Mouse (Mus musculus): Measurements from ENCODE around the gene Cnr1.

DNA sequence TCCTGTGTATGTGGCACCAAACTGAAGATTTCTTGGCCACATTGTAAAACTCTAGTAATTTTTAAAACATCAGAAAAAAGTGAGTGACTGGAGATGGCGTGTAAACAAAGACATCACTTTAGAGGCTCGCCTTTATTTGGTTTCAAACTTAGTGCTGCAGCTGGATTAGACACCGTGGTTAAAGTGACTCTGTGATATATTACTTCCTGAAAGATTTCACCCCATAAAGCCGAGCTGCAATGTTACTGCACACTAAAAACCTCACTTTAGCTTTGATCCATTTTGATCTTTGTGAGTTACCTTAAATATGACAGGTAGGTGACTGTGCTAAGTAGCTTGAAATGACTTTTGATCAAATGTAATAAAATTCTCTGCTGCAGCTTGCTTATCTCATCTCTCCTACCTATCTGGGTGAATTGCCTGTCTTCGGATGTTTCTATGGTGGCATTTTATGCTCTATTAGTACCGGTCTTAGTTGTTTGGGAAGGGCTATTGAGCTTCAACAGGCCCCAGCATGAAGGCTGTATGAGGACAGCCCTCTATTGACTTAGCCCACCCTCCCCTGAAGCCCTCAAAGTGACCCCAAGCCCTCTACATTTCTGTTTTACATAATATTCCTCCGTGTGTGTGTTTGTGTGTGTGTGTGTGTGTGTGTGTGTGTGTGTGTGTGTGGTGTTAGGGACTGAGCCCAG, 32.1 kb upstream of the Cnr1 start:
- TF ChIP-seq CTCF (IDR thresholded peaks at IDR 0.05) (no peak), POLR2A (IDR thresholded peaks at IDR 0.05; ENCODE audit: insufficient read depth, low read depth, low read length) (no peak)

Measured in heart, adult 2 months (tissue).